Mouse (Mus musculus) layer of hippocampus, postnatal 14 days (tissue): ENCODE data around the gene Stat3. TPM values are rescaled to one million over a fixed set of nuclear protein-coding genes. Genes with fewer than 3 reads are reported as not detected.
A peak's percentile ranks its signal among the peaks of the same experiment; 100 is the strongest.

Experiments
- DNase-seq, 2 experiments: peaks; one replicate each; pipeline ENCODE4 v3.0.0; 2021 to 2022; ENCODE audit warnings: low spot score in 2 of 2, mixed read lengths in 1 of 2
- total RNA-seq, 2 experiments: library from RNA; stranded (reverse); gene quantifications; 2 replicates each; pipeline ENCODE4 v1.2.3; 2021

The Stat3 gene
- total RNA-seq, 2 experiments from 2014 or later, result 34.9 to 36.4 TPM

- DNase-seq, result no peak
Observed at GRCm38 (mm10) chr11:100964901-100965542, 25.7 kb upstream of the Stat3 start.

- no peak for DNase-seq
Observed at GRCm38 (mm10) chr11:100964180-100964579, 24.8 kb upstream of the Stat3 start.

DNA sequence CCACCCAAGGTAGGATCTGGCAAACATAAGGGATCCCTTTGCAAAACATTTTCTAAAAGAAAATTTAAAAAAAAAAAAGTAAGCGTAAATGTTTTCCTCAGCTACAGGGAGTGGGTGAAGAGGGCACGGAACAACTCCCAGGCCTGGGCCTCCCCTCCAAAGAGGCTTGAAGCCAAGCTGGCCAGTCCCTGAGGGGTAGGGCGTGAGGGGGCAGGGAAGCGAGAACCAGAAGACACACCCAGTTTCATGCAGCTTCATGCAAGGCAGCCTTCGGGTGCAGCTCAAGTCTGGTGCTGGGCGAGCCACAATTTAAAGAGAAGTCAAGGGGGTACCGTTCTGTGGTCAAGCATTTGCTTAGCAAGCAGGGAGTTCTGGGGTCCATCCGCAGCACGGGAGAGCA, 24.3 kb upstream of the Stat3 start:
- no peak for DNase-seq

- DNase-seq, result no peak
Observed at GRCm38 (mm10) chr11:100962371-100962911, 23.1 kb upstream of the Stat3 start.

GRCm38 (mm10) chr11:100960540-100960939, 21.2 kb upstream of the Stat3 start:
- DNase-seq, result peak in 1 of 2 experiments; percentile 39

DNA sequence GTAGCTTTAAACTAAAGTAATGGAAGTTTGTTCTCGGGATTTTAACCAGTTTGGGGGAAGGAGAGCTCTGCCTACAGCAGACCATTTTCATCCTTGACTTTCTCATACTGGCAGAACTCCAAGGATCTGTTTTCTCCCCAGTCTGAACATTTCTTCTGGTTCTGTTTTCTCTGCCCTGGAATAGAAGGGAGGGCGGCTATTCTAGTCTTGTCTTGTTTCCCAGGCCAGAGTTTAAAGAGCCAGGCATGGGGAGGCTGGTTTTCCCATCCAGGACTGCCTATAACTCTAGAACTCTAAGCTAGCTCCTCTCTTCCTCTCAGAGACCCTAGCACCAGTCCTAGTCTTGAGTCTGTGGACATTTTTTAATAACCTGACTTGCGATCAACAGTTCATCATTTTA, 20.5 kb upstream of the Stat3 start:
- no peak for DNase-seq

DNA sequence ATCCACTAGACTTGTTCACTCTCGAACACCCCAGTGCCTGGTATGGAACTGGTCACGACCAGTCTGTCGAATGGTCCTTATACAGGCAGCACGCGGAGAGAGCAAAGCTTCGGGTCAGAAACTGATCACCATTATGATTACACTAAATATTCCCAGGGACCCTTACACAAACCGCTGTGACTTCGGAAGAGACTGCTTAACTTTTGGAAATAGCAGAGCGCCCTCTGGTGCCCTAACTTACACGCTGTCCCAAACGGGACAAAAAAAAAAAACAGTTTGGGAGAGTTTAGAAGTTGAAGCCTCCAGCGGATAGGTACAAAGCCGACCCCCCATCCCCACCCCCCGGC, 20.1 kb upstream of the Stat3 start:
- DNase-seq, result peak; percentile 51 to 59

GRCm38 (mm10) chr11:100958613-100959463, 19.5 kb upstream of the Stat3 start:
- no peak for DNase-seq

DNA sequence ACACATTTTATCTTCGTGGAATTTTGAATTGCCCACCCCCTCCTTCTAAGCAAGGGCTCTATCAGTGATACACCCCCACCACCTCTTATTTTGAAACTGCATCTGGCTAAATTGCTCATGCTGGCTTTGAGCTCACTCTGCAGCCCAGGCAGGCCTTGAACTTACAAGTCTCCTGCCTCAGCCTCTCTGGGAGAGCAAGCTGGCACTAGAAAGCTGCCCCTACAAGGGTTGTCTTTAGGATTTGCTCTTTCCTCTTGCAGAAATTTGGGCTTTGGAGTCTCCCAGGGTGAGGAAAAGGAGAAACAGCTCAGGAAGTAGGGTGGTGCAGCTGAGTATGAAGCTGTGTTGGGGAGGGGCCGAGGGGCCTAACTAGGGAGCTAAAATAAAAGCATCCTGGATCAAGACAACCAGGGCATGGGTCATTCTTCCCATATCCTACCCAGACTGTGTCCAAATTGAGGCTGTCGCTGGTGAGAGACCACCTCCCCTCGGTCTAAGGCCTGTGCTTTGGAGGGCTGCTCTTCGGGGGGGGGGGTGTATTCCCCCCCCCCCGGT, 18.7 kb upstream of the Stat3 start:
- no peak for DNase-seq

DNA sequence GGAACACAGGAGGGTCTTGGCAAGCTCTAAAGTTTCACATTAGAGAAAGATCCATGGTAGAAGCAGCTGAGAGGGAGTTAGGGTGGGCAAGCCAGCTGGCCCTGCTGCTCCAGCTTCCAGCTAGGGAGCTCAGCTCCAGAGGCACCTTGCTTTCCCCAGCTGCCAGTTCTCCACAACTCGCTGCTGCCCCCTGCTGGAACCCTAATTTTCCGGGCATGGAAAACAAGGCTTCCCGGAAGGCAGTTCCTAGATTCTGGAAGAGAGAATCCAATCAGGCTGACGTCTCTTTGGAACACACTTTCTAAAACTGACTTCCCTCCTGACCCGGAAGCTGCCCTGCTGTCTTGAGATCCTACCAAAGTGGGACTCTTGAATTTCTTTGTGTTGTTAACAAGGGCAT, 17.9 kb upstream of the Stat3 start:
- DNase-seq, result peak; percentile 90 to 93

DNA sequence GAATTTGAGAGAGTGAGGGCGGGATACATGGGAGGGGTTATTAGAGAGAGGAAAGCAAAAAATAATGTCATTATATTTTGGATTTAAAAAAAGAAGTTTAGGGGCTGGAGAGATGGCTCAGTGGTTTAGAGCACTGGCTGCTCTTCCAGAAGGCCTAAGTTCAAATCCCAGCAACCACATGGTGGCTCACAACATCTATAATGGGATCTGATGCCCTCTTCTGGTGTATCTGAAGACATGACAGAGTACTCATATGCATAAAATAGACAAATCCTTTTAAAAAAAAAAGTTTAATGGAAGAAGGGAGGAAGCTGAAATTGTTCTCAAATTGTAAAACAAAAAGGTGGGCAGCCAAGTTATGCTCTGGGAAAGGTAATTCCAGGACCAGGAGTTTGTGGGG, 10.2 kb upstream of the Stat3 start:
- no peak for DNase-seq

GRCm38 (mm10) chr11:100948317-100948716, 9.0 kb upstream of the Stat3 start:
- no peak for DNase-seq

DNA sequence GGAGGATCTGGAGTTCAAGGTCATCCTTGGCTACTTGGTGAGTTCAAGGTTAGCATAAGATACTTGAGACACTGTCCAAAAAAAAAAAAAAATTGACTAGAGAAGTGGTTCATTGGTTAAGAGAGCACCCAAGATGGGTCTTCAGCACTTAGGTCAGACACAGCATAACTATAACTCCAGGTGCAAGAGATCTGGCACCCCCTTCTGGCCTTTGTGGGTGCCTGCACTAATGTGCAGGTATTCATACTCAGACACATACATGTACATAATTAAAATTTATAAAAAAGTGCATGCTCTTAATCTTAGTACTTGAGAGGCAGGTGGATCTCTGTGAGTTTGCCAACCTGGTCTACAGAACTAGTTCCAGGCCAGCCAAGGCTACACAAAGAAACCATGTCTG, 8.2 kb upstream of the Stat3 start:
- DNase-seq, result no peak

GRCm38 (mm10) chr11:100946862-100947261, 7.5 kb upstream of the Stat3 start:
- DNase-seq, result no peak

GRCm38 (mm10) chr11:100942388-100942787, 3.0 kb upstream of the Stat3 start:
- no peak for DNase-seq

GRCm38 (mm10) chr11:100938711-100939511, 429 bp downstream of the Stat3 start:
- DNase-seq, result no peak

DNA sequence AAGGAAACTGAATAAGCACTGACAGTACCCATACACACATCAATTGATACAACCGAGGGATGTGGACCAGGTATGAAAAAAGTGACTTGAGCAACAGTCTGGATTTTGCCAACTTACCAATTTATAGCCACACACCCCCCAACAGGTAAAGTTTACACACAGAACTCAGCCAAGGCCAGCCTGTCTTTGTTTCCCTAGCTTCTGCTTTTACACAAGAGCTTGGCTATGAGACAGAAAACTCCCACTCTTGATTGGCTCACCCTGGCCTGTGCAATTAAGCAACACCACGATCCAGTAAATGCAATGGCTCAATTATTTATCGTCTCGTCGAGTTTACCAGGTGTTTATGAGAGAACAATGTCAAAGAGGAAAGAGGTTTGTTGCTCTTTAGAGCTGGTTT, 1.2 kb downstream of the Stat3 start:
- DNase-seq, result peak in 1 of 2 experiments; percentile 60

- DNase-seq, result no peak
Observed at GRCm38 (mm10) chr11:100937295-100937694, 2.0 kb downstream of the Stat3 start.

GRCm38 (mm10) chr11:100935373-100936355, 3.7 kb downstream of the Stat3 start:
- no peak for DNase-seq
